Mouse (Mus musculus) left cerebral cortex, postnatal 10 days (tissue): Measurements from ENCODE around the gene Zeb2. TPM values are rescaled to one million over a fixed set of nuclear protein-coding genes. Genes with fewer than 3 reads are reported as not detected.

Experiments used
- DNase-seq, 2 experiments: peaks; one replicate each; pipeline ENCODE4 v3.0.0; 2021 to 2022; ENCODE audit warnings: low spot score in 2 of 2, mixed read lengths in 1 of 2; ENCODE audit errors: extremely low spot score in 1 of 2
- intact Hi-C: fragments of 180-260 bp; cut with DNase I; formaldehyde crosslinking; loops from one replicate; pipeline ENCODE4 v1.15.1; 2025
- total RNA-seq, 2 experiments: library from RNA; stranded (reverse); gene quantifications; 2 replicates each; pipeline ENCODE4 v1.2.3; 2021

Gene Zeb2
- total RNA-seq, 2 experiments from 2014 or later: 220 to 259 TPM

DNA sequence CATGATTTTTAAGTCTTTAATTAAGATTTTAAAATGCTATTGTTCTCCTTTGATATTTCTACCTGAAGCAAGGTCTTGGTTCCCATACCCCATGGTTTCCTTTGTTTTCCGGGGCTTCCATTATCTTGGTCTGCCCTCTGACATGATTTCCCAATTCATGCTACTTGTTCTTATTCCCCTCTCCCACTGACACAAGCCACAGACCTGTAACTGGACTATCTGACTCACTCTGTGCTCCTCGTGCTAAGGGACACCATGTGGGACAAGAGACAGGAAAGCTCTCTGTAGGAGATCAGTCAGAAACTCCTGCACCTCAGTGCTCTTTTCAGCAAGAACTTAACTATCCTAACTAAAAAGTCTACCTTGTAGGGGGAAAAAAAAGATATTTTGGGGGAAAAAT is 139.6 kb downstream of the Zeb2 start:
- intact Hi-C loops: no loop called here
- DNase-seq: no peak

DNA sequence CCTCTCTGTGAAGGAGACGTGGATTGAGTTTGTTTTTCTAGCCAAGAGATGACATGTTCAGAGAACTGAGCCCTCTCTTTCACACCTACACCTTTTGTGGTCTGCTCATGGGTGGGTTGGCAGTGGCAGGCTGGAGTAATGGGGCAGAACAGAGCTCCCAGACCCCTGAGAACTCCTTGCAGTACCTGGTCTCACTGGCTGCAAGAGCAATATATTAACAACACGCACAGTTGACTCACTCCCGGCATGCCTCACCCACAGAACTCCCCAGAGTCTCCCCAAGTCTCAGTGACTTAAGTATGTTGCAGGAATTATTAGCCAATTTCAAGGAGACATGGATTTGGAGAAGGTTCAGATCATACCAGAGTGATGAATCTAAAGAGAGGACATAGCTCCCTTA is 140.1 kb downstream of the Zeb2 start:
- intact Hi-C loops: no loop called here
- no peak for DNase-seq

DNA sequence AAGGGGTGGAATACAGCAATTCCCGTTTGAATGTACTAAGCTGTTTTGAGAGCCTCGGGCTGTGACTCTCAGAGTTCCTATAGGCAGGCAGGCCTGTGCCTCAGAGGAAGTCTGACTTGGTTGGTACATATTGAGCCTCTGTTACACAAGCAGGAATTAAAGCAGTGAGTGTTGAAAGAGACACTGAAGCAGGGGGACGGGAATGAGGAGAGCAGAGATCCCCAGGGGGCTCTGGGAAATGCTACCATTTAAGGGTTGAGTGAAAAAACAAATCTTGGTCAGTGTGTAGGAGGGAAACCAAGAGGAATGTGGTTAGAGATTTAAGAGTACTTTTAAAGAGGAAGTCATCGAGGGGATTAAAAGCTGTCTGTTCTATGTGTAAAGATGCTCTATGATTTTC is 140.7 kb downstream of the Zeb2 start:
- DNase-seq: no peak
- intact Hi-C loops: no loop called here

DNA sequence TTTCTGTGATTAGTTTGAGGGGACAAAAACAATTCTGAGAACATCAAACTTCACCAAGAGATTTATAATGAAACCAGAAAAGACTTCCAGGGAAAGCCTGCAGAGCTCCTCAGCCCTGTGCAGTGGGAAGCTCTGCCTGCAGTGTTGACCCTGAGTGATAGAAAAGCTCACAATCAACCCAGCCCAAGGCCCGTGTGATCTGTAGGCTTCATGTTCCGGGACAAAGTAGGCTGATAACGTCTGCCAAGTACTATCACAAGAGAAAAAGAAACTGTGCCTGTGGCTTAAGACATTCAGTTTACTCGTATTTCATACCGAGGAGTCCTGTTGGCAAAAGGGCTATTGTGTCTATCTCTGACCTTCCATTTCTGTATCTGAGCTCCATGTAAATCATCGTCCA is 143.4 kb downstream of the Zeb2 start:
- intact Hi-C loops: no loop called here
- DNase-seq: no peak

DNA sequence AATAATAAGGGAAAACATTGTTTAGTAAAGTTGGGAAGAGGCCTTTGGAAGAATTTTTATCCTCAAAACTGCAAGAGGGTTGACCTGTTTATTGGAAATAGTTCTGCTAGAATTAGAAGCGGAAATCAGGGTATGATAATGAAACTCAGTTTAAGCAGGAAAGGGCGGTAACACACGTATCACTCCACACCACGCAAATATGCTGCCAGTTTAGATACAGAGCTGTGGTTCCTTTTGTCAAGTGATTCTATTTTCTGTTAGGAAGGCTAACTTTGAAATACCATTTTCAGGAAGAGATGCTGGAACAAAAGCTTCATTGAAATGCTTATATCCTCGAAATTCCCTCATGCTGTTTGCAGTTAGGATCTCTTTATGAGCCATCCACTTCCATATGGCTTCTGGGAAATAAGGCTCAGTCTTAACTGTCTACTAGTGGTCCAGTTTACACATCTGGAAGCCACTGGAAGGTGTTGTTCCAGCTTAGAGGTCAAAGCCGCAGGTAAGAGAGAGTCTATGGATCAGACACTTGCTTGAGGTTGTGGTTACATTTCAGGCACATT is 147.0 kb downstream of the Zeb2 start:
- intact Hi-C loops: no loop called here
- DNase-seq: no peak

DNA sequence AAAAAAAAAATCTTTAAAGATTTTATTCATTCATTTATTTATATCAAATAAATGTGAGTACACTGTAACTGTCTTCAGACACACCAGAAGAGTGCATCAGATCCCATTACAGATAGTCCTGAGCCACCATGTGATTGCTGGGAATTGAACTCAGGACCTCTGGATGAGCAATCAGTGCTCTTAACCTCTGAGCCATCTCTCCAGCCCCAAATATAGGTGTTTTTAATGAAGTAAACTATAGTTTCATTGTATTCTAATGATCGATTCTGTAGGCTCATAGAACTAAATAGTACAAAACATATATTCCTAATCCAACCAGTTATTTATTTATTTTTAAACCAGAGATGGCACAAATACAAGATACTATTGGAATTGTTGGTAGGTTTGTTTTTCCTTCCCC is 147.6 kb downstream of the Zeb2 start:
- DNase-seq: no peak
- intact Hi-C loops: no loop called here

DNA sequence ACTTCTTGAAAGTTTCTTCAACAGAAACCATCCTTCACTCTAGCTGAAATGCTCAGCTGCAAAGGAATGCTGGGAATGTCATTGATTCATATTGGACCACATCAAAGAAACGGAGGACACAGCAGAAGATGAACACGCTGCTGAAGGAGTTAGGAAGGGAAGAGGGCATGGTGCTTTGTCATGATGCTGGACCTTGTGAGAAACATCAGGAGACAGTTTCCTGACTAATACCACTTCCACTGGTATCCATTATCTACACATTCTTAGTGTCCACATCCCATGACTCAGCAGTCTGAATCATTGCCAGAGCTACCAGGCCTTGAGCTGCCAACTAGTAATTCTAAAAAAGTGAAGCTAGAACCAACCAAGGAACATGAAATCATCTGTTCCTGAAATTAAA is 148.0 kb downstream of the Zeb2 start:
- no peak for DNase-seq
- intact Hi-C loops: no loop called here

DNA sequence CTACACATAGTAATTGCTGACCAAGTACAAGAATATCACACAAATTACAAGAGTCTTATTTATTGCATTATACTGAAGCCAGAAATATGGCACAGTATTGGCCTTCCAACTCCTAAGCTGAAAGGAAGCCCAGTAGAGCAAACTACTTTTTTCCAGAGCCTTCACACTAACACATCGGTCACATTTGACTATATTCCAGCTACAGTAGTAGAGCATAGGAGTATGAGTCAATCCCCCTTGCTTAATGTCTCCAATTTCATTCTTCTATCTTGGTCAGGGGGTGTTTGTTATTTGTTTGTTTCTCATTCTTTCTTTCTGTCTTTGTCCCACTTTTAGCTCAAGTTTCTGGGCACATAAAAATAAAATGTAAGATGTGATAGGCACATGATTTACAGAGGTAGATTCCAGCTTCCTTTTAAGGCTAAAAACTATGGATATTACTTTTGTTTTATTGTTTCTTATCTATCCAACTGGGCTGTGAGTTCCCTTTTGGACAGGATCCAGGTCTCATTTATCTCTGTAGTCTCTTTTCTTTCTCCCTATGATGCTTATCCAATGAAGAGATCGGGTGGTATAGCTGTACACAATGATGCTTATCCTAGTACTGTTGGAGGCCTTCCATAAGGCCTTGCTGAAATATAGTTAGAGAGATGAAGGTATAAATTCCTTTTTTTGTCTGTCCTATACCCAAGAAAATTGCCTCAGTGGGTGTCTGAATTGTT is 151.2 kb downstream of the Zeb2 start:
- intact Hi-C loops: no loop called here
- DNase-seq: no peak

DNA sequence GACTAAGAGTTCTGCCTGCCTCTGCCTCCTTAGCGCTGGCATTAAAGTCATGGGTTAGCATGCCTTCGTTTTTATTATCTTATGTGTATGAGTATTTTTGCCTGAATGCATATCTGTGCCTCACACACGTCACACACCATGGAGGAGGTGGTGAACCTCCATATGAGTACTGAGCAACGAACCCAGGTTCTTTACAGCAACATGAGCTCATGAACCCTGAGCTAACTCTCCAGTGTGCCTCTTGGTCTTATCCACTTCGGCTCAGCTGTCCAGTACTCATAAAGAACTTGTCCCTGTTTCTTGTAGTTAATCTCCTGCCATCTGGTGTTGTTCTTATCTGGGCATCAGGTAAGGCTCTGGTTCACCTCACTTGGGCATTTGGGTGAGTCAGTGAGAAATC is 154.6 kb downstream of the Zeb2 start:
- no peak for DNase-seq
- intact Hi-C loops: no loop called here

DNA sequence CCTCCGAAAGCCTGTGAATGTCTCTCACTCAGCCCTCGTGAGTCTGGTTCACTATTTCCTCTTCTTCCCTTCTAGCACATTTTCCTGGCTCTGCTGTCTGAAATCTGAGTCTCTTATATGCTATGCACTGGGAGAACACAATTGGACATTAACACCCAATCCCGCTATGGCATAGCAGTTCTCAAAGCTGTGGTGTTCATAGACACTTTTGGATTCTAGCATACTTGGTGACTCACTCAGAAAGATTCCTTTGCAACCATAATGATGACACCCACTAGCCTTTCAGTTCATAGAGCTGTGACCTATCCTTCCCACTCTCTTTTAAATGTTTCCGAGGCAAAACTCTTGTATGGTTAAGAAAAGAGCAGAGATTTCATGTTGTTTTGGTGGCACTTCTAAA is 156.0 kb downstream of the Zeb2 start:
- intact Hi-C loops: no loop called here
- no peak for DNase-seq

DNA sequence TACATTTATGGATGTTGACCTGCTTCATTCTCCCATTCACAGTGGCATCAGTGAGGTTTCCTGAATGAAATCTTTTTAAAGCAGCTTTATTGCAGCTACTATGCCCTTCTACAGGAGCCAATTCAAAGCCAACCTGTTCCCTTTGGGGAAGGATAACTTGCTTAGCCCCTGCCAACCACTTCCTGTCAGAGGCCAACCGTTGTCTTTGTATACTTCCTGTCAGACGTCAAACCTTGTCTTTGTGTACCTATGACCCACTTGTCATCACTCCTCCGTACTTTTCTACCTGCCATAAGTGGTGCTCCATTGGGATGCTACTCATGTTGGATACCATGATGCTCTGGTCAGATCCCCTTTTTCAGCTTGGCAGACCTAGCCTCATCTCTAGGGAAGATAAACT is 156.6 kb downstream of the Zeb2 start:
- DNase-seq: no peak
- intact Hi-C loops: no loop called here

DNA sequence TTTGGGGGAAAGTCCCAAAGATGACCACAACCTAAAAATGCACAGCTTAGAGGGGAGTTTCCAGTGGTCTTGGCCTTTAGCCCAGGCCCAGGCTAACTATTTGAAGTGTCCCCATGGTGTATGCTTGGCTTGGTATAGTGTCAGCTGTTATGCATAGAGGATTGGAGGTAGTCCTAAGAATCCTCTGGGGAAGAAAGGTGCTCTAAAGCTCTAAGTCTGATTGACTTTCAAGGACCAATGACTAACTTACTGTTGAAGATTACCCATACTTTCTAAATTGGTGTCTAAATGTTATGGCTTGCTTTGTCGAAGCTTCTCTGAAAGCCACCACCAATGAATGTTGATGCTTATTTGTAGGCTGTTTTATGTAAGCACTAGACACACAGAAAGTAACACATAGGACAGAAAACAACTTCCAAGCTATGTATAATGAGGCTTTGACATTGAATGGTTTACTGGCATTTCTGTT is 159.8 kb downstream of the Zeb2 start:
- intact Hi-C loops: no loop called here
- DNase-seq: no peak

DNA sequence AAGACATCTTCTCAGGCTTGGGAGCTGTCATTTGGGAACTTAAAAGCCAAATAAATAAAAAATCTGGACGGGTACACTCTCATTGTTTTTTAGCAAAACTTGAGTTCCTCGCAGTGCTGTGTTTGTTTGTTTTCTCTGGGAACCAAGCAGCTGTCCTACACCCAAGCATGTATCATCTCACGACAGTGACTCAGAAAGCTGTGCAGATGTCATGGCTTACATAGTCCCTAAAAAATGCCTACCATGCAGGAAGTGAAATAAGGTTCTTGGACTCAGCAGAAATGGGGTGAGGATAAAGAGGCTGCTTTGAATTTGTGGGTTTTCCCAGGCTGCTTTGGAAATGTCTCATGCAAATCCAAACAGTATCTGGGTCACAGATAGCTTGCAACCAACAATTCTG is 161.0 kb downstream of the Zeb2 start:
- intact Hi-C loops: no loop called here
- no peak for DNase-seq

DNA sequence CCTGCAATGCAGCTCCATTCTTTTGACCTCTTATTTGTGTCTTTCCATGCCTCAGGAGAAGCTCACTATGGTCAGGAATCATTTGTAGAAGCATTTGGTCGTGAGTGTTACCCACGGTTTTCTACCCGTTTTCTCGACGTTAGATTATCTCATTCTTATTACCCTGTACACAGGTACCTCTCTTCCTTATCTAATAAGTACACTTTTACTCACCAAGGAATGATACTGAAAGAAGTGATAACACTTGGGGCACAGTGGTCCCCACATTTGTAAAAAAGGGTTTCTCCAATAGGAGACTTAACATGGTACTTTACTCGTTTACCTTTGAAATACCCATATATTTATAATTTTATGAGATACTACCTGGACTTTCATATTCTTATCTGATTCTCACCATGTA is 161.7 kb downstream of the Zeb2 start:
- intact Hi-C loops: no loop called here
- no peak for DNase-seq

DNA sequence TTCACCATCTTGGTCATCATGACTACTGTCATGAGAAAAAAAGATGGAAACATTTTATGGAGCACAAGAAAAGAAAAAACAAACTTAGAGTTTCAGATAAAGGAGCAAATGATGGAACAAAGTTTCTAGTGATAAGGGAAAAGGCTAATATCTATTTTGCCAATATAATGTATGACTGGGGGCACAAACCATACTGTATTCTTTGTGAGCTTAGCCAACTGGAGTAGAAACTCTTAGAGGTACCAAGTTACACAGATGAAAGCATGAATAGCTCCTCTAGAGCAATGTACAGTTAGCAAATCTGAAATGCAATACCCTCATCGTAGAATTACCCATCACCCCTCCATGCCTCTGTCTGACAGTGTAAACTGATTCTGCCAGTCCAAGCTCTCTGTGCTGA is 163.0 kb downstream of the Zeb2 start:
- no peak for DNase-seq
- intact Hi-C loops: no loop called here

DNA sequence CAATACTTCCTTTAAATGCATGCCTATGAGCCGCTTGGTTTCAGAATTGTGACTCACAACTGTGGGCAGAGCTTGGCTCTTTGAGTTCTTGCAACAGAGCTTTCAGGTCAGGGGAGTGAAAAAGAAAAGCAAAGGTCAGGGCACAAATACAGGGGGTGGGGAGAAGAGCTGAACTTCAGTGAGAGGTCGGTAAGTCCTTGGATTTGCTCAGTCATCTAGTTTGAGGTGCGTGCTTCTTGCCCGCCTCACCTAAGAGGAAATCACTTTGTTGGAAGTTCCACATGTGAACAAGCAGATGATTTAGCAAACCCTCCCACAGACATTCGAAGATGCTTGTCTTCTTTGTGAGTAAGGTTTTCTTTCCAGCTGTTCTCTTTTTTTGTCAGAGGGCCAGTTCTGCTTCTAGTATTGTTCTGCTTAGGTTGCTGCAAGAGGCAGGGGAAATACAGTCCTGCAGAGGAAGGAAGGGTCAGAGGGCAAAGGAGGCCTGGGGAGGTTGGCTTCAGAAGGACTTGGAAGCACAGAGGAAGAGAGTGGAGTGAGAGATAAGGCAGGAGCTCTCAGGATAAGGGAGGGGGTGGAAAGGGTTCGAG is 164.3 kb downstream of the Zeb2 start:
- intact Hi-C loops: no loop called here
- peak in 1 of 2 experiments; percentile 25 for DNase-seq

DNA sequence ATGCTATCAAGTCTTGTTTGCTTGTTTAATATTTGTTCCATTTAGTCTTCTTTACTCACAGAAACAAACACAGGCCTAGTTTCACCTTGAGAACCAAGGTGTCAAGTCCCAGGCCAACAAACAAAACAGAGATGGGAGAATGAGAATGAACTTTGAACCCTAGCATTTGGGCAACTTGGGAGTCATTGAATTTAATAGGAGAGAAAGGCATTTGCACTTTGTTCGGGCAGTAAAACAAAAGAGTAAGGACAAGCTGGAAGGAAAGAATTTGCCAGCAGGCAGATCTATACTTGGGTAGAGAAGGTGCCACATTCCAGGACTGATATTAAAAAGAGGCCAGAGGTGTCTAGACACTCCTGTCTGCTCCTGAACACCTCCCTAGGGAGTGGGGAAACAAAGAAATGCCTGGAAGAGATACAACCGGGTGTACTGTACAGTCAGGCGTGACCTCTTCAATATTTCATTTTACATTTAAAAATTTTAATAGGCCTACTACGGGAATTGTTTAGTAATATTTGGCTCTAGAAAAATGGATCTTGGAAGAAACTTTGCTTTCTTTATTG is 165.5 kb downstream of the Zeb2 start:
- intact Hi-C loops: no loop called here
- DNase-seq: no peak

DNA sequence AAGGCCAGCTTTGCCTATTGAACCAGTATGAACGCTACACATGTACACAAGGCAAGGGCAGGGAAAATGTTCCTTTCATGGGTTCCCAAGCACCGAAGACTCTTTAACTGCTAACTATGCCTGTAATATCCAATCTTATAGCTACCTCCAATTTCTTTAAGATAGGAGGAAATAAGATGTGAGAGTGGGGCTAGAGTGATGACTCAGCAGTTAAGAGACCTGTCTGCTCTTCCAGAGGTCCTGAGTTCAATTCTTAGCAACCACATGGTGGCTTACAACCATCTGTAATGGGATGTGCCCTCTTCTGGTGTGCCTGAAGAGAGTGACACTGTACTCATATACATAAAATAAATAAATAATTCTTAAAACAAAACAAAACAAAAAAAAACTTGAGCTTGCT is 172.5 kb downstream of the Zeb2 start:
- intact Hi-C loops: no loop called here
- DNase-seq: no peak
